In genomic region chr3:115641411-115641810, GRCm38 (mm10) we compare ENCODE assay signal across 8 mouse cellular contexts.
DNase-seq lines count a peak whose midpoint lies in the region; ATAC-seq and TF ChIP-seq lines count a peak whose summit lies in the region.

No protein-coding gene starts in this region.

- DNase-seq in spleen, adult 12 weeks (ENCODE audit: low spot score) = peak; percentile 6
- no peak for DNase-seq in spleen, postnatal 14 days (ENCODE audit: low spot score in 2 of 2)
- DNase-seq in yolk sac, embryonic 10.5 days (ENCODE audit: low spot score) = peak; percentile 79
- DNase-seq in right cerebral cortex, adult 2 months (ENCODE audit: low spot score in 2 of 2) = no peak
- no peak for DNase-seq in frontal cortex, postnatal 25 days (ENCODE audit: low spot score in 2 of 2)

- H3K4me3 ChIP-seq in intestine, postnatal 0 days (ENCODE audit: low read depth, low read length) = no peak overlapping the region
- H3K4me3 ChIP-seq in lung, embryonic 15.5 days = no peak overlapping the region

- no peaks in the 10 kb centered on the region for H3K36me3 ChIP-seq in intestine, postnatal 0 days (ENCODE audit: control insufficient read depth, insufficient read depth)
- H3K36me3 ChIP-seq in lung, embryonic 15.5 days = no peaks in the 10 kb centered on the region

- H3K9me3 ChIP-seq in intestine, postnatal 0 days (ENCODE audit: control insufficient read depth) = no peaks in the 10 kb centered on the region
- H3K9me3 ChIP-seq in lung, embryonic 15.5 days = no peaks in the 10 kb centered on the region

- no peaks in the 10 kb centered on the region for H3K27me3 ChIP-seq in intestine, postnatal 0 days (replicated peaks; ENCODE audit: control insufficient read depth, insufficient read depth, low read length)
- no peaks in the 10 kb centered on the region for H3K27me3 ChIP-seq in lung, embryonic 15.5 days

- no peak overlapping the region for H3K9ac ChIP-seq in intestine, postnatal 0 days (ENCODE audit: low read depth, low read length)
- H3K9ac ChIP-seq in lung, embryonic 15.5 days = no peak overlapping the region

- H3K4me2 ChIP-seq in intestine, postnatal 0 days (replicated peaks; ENCODE audit: low read depth) = peak overlapping the region; percentile 65
- H3K4me2 ChIP-seq in lung, embryonic 15.5 days = peak overlapping the region; percentile 68

- H3K27ac ChIP-seq in intestine, postnatal 0 days (ENCODE audit: low read depth, low read length) = no peak overlapping the region
- H3K27ac ChIP-seq in lung, embryonic 15.5 days = peak overlapping the region; percentile 72

- 0 out of 2 replicates have a peak, but pooled peaks cover 3% of the 10 kb centered on the region for H3K4me1 ChIP-seq in intestine, postnatal 0 days (replicated peaks; ENCODE audit: control insufficient read depth, insufficient read depth, low read length)
- H3K4me1 ChIP-seq in lung, embryonic 15.5 days = peaks cover 2% of the 10 kb centered on the region; the same call in 1 of the 2 replicates

- TF ChIP-seq CTCF in intestine, postnatal 0 days (IDR thresholded peaks at IDR 0.05; ENCODE audit: low read depth) = no peak

- 23% methylated on average over 6 of the region's 6 CpGs for whole genome bisulfite sequencing in intestine, postnatal 0 days
- 21% methylated on average over 6 of the region's 6 CpGs for WGBS in lung, embryonic 15.5 days

- ATAC-seq in erythroid progenitor cell, adult 5-6 weeks (replicated peaks; ENCODE audit: low FRiP score, poor library complexity, severe bottlenecking) = peak; percentile 89
- ATAC-seq in intestine, postnatal 0 days = peak; percentile 56
- peak; percentile 59; the same call in 1 of the 2 replicates for ATAC-seq in lung, embryonic 15.5 days (ENCODE audit: borderline replicate concordance, extremely low read depth, low FRiP score, low TSS enrichment)

Comparison
In these comparisons a context has a peak if more than half of its experiments do, and no peak if none do; other contexts are left out.
1. DNase-seq: peak in spleen, adult 12 weeks (single experiment) and yolk sac, embryonic 10.5 days (single experiment); none in spleen, postnatal 14 days (0 of 2), right cerebral cortex, adult 2 months (0 of 2) and frontal cortex, postnatal 25 days (0 of 2).
2. Peak in every context shown above with its lines, with median percentiles within 50 percentile points of each other: ATAC-seq.